Mouse (Mus musculus) midbrain, embryonic 14.5 days (tissue): ENCODE measurements around the gene Nmur1. TPM values are rescaled to one million over a fixed set of nuclear protein-coding genes. Genes with fewer than 3 reads are reported as not detected.

Source experiments
- ATAC-seq: fragments of 200-750 bp; cut with Nextera tagmentation; 2 replicates; pipeline ENCODE4 v1.8.0; 2017; ENCODE audit warnings: moderate number of reproducible peaks, moderate library complexity; ENCODE audit not compliant: low FRiP score, low TSS enrichment
- DNase-seq: peaks from one replicate; pipeline ENCODE4 v3.0.0-alpha.2; 2015
- H3K27ac ChIP-seq: fragments of 300-500 bp; sonication (generic); replicated peaks from 2 replicates; pipeline ENCODE4 v1.5.1; 2014; ENCODE audit warnings: mild to moderate bottlenecking, low read depth, low read length, moderate library complexity
- H3K27me3 ChIP-seq: fragments of 300-500 bp; sonication (generic); 2 replicates; pipeline ENCODE4 v1.6.1; 2014; ENCODE audit warnings: low read length, control low read depth, mixed read lengths; ENCODE audit not compliant: control insufficient read depth, insufficient read depth
- H3K36me3 ChIP-seq: fragments of 300-500 bp; sonication (generic); 2 replicates; pipeline ENCODE4 v1.6.1; 2014; ENCODE audit warnings: low read length, control low read depth; ENCODE audit not compliant: control insufficient read depth, insufficient read depth
- H3K4me1 ChIP-seq: fragments of 300-500 bp; sonication (generic); 2 replicates; pipeline ENCODE4 v1.6.1; 2014; ENCODE audit warnings: mild to moderate bottlenecking, antibody characterized with exemption, low read length, control low read depth; ENCODE audit not compliant: control insufficient read depth, insufficient read depth
- H3K4me2 ChIP-seq: fragments of 300-500 bp; sonication (generic); 2 replicates; pipeline ENCODE4 v1.6.1; 2014; ENCODE audit warnings: mild to moderate bottlenecking, low read length, moderate library complexity
- H3K4me3 ChIP-seq: fragments of 300-500 bp; sonication (generic); replicated peaks from 2 replicates; pipeline ENCODE4 v1.5.1; 2014; ENCODE audit warnings: low read depth, low read length
- H3K9ac ChIP-seq: fragments of 300-500 bp; sonication (generic); replicated peaks from 2 replicates; pipeline ENCODE4 v1.6.1; 2014; ENCODE audit warnings: mild to moderate bottlenecking, low read length, moderate library complexity
- H3K9me3 ChIP-seq: fragments of 300-500 bp; sonication (generic); 2 replicates; pipeline ENCODE4 v1.6.1; 2016; ENCODE audit warnings: low read length, control low read depth, mixed read lengths; ENCODE audit not compliant: control insufficient read depth
- WGBS: fragments of 180-500 bp; shearing (Covaris S2); extraction: QIAGEN DNeasy Blood & Tissue Kit; methylation state at CpG from one replicate; pipeline ENCODE4 v1.1.7; 2014; 5-methylcytosine and 5-hydroxymethylcytosine counted together
- polyA plus RNA-seq: library from polyadenylated mRNA; unstranded; fragments of >200 nt; fragmentation: Nextera tagmentation; extraction: Ambion mirVana; gene quantifications from 2 replicates; pipeline ENCODE4 v1.2.1, GENCODE M21; 2014

Gene Nmur1
- polyA plus RNA-seq, 1 experiment from 2014 or later: not detected

DNA sequence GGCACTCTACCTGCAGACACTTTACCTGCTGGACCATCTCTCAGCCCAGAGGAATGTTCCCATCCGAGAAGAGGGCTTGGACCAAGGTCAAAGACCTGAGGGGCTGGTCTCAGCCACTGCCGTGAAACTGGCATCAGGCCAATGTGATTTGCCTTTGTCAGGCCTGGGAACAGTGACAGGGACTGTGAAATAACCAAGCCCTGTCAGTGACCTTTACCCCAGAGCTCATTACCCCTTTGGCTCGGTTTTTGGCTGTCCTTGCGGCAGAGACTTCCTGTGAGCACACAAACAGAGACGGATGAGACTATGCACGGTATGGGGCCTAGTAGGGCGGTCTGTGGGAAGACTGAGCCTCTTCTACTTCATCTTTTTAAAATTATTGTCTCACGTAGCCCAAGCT is 19.1 kb downstream of the Nmur1 start:
- Histone ChIP-seq H3K27me3 (no peaks in the 10 kb centered on the region), H3K9ac (no peak overlapping the region), H3K4me1 (no peaks in the 10 kb centered on the region), H3K9me3 (no peaks in the 10 kb centered on the region), H3K27ac (no peak overlapping the region), H3K4me3 (no peak overlapping the region), H3K4me2 (no peak overlapping the region), H3K36me3 (no peaks in the 10 kb centered on the region)
- no peak for DNase-seq
- WGBS: 76% methylated on average over 8 of the region's 8 CpGs
- ATAC-seq: no peak

DNA sequence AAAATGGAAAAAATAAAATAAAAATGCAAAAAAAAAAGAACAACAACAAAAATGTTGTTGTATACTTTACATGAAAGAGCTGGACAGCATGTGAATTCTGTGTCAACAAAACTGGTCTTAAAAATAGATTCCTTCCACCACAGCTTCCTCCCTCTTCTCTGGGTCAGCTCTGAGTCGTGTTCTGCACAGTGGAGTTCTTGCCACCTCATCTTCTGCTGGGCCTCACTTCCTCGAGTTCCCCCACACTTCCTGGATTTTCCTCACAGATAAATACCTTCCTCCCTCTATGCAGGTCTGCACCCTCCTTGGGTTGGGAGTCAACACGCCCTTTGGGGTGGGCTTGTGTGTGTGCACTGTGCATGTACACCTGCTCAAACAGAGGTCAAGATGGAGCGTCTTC is 19.7 kb downstream of the Nmur1 start:
- no peak for ATAC-seq
- H3K4me2 ChIP-seq: no peak overlapping the region
- no peak overlapping the region for H3K27ac ChIP-seq
- no peak overlapping the region for H3K4me3 ChIP-seq
- H3K4me1 ChIP-seq: no peaks in the 10 kb centered on the region
- no peak for DNase-seq
- H3K36me3 ChIP-seq: no peaks in the 10 kb centered on the region
- no peaks in the 10 kb centered on the region for H3K27me3 ChIP-seq
- H3K9ac ChIP-seq: no peak overlapping the region
- WGBS: 85% methylated on average over 4 of the region's 4 CpGs
- no peaks in the 10 kb centered on the region for H3K9me3 ChIP-seq

DNA sequence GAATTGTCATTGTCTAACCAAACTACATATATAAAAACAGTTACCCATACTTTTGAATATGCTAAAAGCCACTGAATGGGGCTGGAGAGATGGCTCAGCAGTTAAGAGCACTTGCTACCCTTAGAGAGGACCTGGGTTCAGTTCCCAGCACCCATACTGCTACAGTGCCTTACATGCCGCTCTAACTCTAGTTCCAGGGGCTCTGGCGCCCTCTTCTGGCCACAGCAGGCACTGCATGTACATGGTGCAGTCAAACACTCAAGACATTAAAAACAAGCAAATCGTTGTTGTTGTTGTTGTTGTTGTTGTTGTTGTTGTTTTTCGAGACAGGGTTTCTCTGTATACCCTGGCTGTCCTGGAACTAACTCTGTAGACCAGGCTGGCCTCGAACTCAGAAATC is 21.2 kb downstream of the Nmur1 start:
- 59% methylated on average over 5 of the region's 5 CpGs for WGBS
- ATAC-seq: no peak

DNA sequence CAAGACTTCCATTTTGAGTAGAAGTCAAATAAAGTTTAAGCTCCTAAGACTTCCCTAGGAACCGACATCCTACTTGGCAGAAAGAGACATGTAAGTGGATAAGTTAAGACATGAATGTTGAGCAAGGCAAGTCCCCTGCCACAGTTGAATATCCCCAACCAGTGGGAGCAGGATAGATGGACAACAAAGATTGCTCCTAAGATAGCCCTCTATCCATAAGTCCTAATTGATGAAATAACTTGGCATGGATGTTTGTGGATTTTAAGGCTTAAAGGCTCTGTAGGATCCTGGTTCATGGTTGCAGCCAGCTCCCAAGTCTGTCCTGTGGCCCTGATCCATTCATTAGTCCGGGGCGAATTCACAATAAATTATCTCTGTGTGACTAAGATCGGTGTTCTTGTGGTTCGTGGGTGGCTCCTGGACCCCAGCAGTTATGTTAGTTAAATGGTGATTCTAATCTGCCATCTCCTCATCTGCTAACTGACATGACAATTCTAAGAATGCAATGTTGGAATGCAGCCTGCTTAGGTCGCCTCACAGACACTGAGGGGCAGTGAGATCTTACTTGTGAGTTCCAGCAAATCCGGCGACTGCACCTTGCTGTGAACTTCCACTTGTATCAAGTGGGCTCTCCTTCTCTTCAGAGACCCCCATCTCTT is 25.8 kb downstream of the Nmur1 start:
- no peaks in the 10 kb centered on the region for H3K9me3 ChIP-seq
- no peak overlapping the region for H3K4me2 ChIP-seq
- no peaks in the 10 kb centered on the region for H3K36me3 ChIP-seq
- no peak for DNase-seq
- H3K4me3 ChIP-seq: no peak overlapping the region
- H3K27ac ChIP-seq: no peak overlapping the region
- 82% methylated on average over 8 of the region's 8 CpGs for WGBS
- H3K27me3 ChIP-seq: no peaks in the 10 kb centered on the region
- H3K4me1 ChIP-seq: no peaks in the 10 kb centered on the region
- no peak for ATAC-seq
- H3K9ac ChIP-seq: no peak overlapping the region

More for the DNA sequence above, 21.2 kb downstream of the Nmur1 start:
- Histone ChIP-seq H3K36me3 (no peaks in the 10 kb centered on the region), H3K9me3 (no peaks in the 10 kb centered on the region), H3K4me1 (no peaks in the 10 kb centered on the region), H3K9ac (no peak overlapping the region), H3K27ac (no peak overlapping the region), H3K4me3 (no peak overlapping the region), H3K27me3 (no peaks in the 10 kb centered on the region), H3K4me2 (no peak overlapping the region)
- DNase-seq: no peak

DNA sequence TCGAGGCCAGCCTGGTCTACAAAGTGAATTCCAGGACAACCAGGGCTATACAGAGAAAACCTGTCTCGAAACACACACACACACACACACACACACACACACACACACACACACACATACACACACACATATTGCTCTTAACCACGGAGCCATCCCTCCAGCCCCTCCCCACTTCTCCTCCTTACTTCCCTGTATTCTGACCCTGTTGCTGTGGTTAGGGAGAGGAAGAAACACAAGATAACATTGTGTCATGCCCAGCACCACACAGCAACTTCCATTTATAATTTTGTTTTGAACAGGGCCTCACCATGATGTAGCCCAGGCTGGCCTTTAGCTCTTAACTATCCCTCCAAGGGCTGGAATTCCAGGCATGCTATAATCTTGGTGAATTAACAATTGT is 26.7 kb downstream of the Nmur1 start:
- no peaks in the 10 kb centered on the region for H3K27me3 ChIP-seq
- no peaks in the 10 kb centered on the region for H3K36me3 ChIP-seq
- no peak for DNase-seq
- H3K4me2 ChIP-seq: no peak overlapping the region
- no peak for ATAC-seq
- H3K4me1 ChIP-seq: no peaks in the 10 kb centered on the region
- H3K9ac ChIP-seq: no peak overlapping the region
- no peak overlapping the region for H3K27ac ChIP-seq
- no peak overlapping the region for H3K4me3 ChIP-seq
- H3K9me3 ChIP-seq: no peaks in the 10 kb centered on the region
- 87% methylated on average over 3 of the region's 3 CpGs for WGBS

DNA sequence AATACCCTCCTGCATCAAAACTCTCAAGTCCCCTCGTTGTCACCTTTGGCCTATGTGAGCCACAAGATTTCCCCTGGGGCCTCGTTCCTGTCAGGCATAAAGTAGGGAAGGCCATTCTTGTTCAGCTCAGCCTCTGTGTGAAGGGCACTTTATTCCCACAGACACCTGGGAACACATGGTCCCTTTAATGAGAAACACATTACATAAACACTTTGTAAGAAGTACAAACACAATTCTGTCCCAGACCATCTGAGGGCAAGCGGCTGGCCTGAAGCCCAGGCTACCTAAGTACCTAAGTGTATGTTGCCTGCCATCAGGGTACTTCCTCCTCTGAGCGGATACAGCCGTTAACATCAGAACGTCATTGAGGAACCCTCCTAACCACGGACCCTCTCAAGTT is 27.8 kb downstream of the Nmur1 start:
- no peaks in the 10 kb centered on the region for H3K36me3 ChIP-seq
- WGBS: 77% methylated on average over 7 of the region's 7 CpGs
- no peaks in the 10 kb centered on the region for H3K4me1 ChIP-seq
- ATAC-seq: no peak
- no peak overlapping the region for H3K4me3 ChIP-seq
- no peak for DNase-seq
- no peak overlapping the region for H3K9ac ChIP-seq
- H3K27ac ChIP-seq: no peak overlapping the region
- H3K9me3 ChIP-seq: no peaks in the 10 kb centered on the region
- H3K27me3 ChIP-seq: no peaks in the 10 kb centered on the region
- H3K4me2 ChIP-seq: no peak overlapping the region

DNA sequence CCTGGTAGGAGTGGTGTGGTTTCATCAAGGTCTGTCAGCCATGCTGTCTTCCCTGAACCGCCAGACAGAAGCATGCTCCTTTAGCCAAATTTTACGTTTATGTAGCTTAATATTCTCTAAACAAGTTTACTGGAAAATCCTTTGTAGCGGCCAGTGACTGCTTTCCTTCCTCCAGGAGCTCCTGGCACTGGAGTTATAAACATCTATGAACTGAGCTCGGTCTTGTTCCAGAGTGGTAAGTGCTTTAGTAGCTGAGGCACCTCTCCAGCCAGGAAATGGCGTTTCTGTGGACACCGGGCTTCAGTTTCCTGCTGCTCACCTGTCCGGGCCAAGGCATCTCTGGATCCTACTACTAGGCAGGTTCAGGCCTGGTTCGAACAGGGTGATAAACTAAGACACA is 28.4 kb downstream of the Nmur1 start:
- H3K27me3 ChIP-seq: no peaks in the 10 kb centered on the region
- no peaks in the 10 kb centered on the region for H3K4me1 ChIP-seq
- H3K27ac ChIP-seq: no peak overlapping the region
- H3K4me2 ChIP-seq: no peak overlapping the region
- DNase-seq (no peak), ATAC-seq (no peak)
- no peaks in the 10 kb centered on the region for H3K36me3 ChIP-seq
- H3K9me3 ChIP-seq: no peaks in the 10 kb centered on the region
- H3K9ac ChIP-seq: no peak overlapping the region
- 88% methylated on average over 8 of the region's 8 CpGs for WGBS
- no peak overlapping the region for H3K4me3 ChIP-seq

DNA sequence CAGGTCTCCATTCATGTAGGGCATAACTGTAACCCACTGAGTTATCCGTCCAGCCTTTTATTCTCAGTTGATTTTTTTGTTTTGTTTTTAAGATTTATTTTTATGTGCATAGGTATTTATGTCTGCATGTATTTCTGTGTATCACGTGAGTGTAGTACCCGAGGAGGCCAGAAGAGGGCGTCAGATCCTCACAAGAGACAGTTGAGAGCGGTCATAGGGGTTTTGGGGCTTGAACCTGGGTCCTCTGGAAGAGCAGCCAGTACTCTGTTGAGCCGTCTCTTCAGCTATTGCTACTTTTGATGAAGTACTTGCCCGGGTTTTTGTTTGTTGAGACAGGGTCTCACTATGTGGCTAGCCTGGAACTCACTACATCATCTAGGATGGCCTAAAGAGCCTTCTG is 30.1 kb downstream of the Nmur1 start:
- H3K36me3 ChIP-seq: no peaks in the 10 kb centered on the region
- H3K9ac ChIP-seq: no peak overlapping the region
- H3K27me3 ChIP-seq: no peaks in the 10 kb centered on the region
- H3K27ac ChIP-seq: no peak overlapping the region
- no peaks in the 10 kb centered on the region for H3K9me3 ChIP-seq
- WGBS: 71% methylated on average over 7 of the region's 7 CpGs
- H3K4me3 ChIP-seq: no peak overlapping the region
- H3K4me1 ChIP-seq: no peaks in the 10 kb centered on the region
- DNase-seq (no peak), ATAC-seq (no peak)
- no peak overlapping the region for H3K4me2 ChIP-seq

DNA sequence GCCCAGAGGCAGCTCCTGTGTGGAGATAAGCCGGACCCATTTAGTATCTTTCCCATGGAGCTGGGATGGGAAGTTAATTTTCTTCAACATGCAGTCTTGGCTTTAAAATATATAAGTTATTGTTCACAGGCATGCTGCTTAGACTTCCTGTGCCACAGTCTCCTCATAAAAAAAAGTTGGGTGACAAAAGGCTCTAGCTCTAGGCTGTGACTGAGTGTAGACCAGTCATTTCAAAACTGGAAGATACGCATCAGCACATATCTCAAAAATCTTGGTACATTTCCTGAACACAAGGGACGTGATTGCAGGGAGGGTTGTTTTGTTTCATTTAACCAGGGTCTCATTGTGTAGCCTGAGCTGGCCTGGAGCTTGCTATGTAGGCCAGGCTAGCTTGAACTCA is 31.8 kb downstream of the Nmur1 start:
- Histone ChIP-seq H3K9ac (no peak overlapping the region), H3K9me3 (no peaks in the 10 kb centered on the region), H3K4me3 (no peak overlapping the region), H3K4me2 (no peak overlapping the region), H3K36me3 (no peaks in the 10 kb centered on the region), H3K4me1 (no peaks in the 10 kb centered on the region), H3K27me3 (no peaks in the 10 kb centered on the region), H3K27ac (no peak overlapping the region)
- ATAC-seq (no peak), DNase-seq (no peak)
- WGBS: 90% methylated on average over 3 of the region's 3 CpGs
